Mouse (Mus musculus): ENCODE measurements at regions not wholly inside any gene's neighbourhood (a gene's known extent, or its start where the extent isn't known, plus 50 kb on each side); places are given as distances from the start of the nearest gene placed in this dataset.

- DNase-seq = no peak
Observed at GRCm38 (mm10) chr2:172710641-172711040, 161.2 kb downstream of the Tfap2c start.

- no peak for DNase-seq
Observed at GRCm38 (mm10) chr2:172726701-172727100, 177.3 kb downstream of the Tfap2c start.

- no peak for DNase-seq
Observed at GRCm38 (mm10) chr2:172727576-172727975, 178.2 kb downstream of the Tfap2c start.

GRCm38 (mm10) chr2:172728240-172728821, 178.9 kb downstream of the Tfap2c start:
- DNase-seq = peak; percentile 4

- no peak for DNase-seq
Observed at GRCm38 (mm10) chr2:172729151-172729550, 179.8 kb downstream of the Tfap2c start.

- DNase-seq = no peak
Observed at GRCm38 (mm10) chr2:172729741-172730140, 180.3 kb downstream of the Tfap2c start.

GRCm38 (mm10) chr2:172731408-172731807, 182.0 kb downstream of the Tfap2c start:
- DNase-seq = no peak

GRCm38 (mm10) chr2:172732453-172733210, 183.2 kb downstream of the Tfap2c start:
- no peak for DNase-seq

GRCm38 (mm10) chr2:172733403-172733995, 184.1 kb downstream of the Tfap2c start:
- DNase-seq = no peak

- no peak for DNase-seq
Observed at GRCm38 (mm10) chr2:172735621-172736020, 186.2 kb downstream of the Tfap2c start.

GRCm38 (mm10) chr2:172739041-172739491, 189.7 kb downstream of the Tfap2c start:
- no peak for DNase-seq

GRCm38 (mm10) chr2:172739529-172739928, 190.1 kb downstream of the Tfap2c start:
- DNase-seq = no peak

- DNase-seq = no peak
Observed at GRCm38 (mm10) chr2:172751364-172751763, 188.8 kb downstream of the Bmp7 start.

GRCm38 (mm10) chr2:172755686-172756471, 184.2 kb downstream of the Bmp7 start:
- no peak for DNase-seq

- no peak for DNase-seq
Observed at GRCm38 (mm10) chr2:172756472-172756860, 183.7 kb downstream of the Bmp7 start.

- peak; percentile 38 for DNase-seq
Observed at GRCm38 (mm10) chr2:172758497-172758896, 181.6 kb downstream of the Bmp7 start.

GRCm38 (mm10) chr2:172765260-172765659, 174.9 kb downstream of the Bmp7 start:
- DNase-seq = no peak

- no peak for DNase-seq
Observed at GRCm38 (mm10) chr2:172766403-172766802, 173.7 kb downstream of the Bmp7 start.

- no peak for DNase-seq
Observed at GRCm38 (mm10) chr2:172768756-172769155, 171.4 kb downstream of the Bmp7 start.

GRCm38 (mm10) chr2:172770061-172770460, 170.1 kb downstream of the Bmp7 start:
- DNase-seq = no peak

- no peak for DNase-seq
Observed at GRCm38 (mm10) chr2:172770606-172771005, 169.5 kb downstream of the Bmp7 start.

- DNase-seq = peak; percentile 68
Observed at GRCm38 (mm10) chr2:172773176-172773575, 166.9 kb downstream of the Bmp7 start.

- DNase-seq = no peak
Observed at GRCm38 (mm10) chr2:172776485-172776884, 163.6 kb downstream of the Bmp7 start.

Measured in kidney, adult 18-20 months (tissue).